Mouse (Mus musculus): Measurements from ENCODE around the gene Pds5a.

The Pds5a gene

GRCm38 (mm10) chr5:65574876-65575275, 123.2 kb downstream of the Pds5a start:
- no peak for DNase-seq (ENCODE audit: low read depth, low spot score)

GRCm38 (mm10) chr5:65565486-65565885, 132.6 kb downstream of the Pds5a start:
- no peak for DNase-seq (ENCODE audit: low read depth, low spot score)

GRCm38 (mm10) chr5:65561125-65561893, 136.8 kb downstream of the Pds5a start:
- no peak for DNase-seq (ENCODE audit: low read depth, low spot score)

GRCm38 (mm10) chr5:65557109-65557508, 141.0 kb downstream of the Pds5a start:
- no peak for DNase-seq (ENCODE audit: low read depth, low spot score)
